Mouse (Mus musculus) right cerebral cortex, postnatal 25 days (tissue): ENCODE measurements around the gene H2-Eb2.
"Not testable (repeated sequence)": the region's sequence is repeated elsewhere in the genome, so short reads cannot be mapped to it uniquely, and the experiment has no call there.

ENCODE experiments used
- DNase-seq: peaks from one replicate; pipeline ENCODE4 v3.0.0; 2022

Gene H2-Eb2

DNA sequence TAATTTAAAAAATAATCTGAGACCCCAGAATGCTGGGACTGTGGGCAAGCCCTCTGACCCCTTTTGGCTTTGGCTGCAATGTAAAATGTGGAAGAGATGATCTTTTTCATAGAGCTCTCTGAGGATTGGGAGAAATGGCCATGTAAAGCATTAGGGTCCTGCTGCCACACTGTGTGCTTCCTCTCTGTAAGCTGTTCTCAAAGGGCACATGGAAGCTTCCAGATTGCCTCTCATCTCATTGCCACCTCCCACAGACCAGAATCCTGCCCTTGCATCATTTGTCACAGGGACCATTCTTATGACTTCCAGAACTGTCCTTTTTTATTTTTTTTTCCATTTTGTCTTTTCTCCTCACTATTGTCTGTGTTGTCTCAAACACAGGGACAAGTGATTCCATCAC is 18.2 kb upstream of the H2-Eb2 start:
- no peak for DNase-seq

DNA sequence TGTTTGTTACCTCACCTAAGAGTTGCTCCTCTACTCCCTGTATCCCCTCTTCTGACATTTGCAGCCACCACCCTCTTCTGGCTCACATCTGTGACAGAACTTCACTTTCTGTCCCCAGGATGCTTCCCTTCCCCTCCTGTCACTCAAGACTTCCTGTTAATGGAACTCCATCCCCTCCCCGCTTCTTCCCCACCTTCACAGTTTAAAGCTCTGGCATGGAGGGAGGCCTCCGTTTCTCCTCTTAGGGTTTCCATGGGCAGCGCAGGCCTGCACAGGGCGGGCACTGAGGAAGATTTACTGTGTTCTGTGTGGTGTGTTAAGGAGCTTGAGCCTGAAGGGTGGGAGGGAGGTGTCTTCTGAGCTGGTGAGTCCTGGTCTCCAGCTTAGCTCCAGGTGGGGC is 17.3 kb upstream of the H2-Eb2 start:
- DNase-seq, result no peak

DNA sequence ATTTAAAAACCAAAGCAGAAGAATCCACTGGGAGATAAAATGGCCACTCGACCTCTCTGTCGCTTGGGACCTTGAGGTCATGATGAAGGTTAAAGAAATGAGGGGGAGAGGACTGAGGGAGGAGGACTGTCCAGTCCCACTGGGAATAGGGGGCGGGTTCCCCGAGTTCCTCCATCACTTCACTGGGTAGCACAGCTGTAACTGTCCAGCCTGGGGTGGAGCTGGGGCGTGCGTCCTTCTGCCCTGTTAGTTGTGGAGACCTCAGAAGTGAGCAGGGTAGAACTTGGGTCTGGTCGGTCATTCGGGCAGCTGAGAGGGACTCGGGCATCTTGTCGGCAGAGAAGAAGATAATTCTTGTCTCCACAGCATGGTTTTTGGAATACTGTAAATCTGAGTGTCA is 16.2 kb upstream of the H2-Eb2 start:
- DNase-seq, result no peak

DNA sequence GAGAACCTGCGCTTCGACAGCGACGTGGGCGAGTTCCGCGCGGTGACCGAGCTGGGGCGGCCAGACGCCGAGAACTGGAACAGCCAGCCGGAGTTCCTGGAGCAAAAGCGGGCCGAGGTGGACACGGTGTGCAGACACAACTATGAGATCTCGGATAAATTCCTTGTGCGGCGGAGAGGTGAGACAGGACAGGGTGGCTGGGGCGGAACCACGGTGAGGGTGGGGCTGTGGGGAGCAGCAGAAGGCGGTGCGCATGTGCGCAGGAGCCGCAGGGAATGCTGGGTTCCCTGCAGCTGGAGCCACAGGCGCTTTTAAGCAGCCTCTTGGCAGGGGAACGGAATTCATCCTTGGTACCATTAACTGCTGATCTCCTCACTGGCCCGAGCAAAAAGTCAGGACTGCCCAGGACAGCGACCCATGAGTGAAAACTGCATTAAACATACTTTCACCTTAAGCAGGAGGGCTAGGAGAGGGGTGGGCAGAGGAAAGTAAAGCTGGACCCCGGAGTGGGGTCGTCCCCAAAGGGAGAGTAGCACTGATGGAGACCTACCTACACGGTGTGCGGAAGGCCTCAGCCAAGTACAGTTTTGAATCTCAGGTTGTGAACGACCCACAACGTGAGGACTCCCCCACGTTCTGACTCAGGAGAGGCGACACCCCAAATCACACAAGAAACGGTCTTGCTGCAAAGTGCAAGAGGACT is 15.6 kb upstream of the H2-Eb2 start:
- DNase-seq, result peak; percentile 78

DNA sequence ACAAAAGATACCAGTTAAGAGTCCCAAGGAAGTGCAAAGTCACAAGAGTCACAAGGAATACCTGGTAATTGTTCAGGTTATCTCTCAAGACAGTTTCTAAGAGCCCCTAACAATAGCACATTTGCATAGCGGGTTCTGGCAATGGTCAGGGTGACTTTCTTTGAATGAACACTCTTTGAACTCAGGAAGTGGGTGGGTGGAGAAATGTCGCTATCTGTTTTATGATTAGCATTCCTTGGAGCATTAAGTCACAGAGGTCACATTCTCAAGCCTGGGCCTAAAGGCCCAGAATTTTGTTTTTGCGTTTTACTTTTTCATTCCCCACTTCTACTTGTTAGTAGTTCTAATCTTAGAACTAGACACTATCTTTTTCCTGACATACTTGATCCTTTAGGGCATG is 14.9 kb upstream of the H2-Eb2 start:
- not testable (repeated sequence) for DNase-seq

DNA sequence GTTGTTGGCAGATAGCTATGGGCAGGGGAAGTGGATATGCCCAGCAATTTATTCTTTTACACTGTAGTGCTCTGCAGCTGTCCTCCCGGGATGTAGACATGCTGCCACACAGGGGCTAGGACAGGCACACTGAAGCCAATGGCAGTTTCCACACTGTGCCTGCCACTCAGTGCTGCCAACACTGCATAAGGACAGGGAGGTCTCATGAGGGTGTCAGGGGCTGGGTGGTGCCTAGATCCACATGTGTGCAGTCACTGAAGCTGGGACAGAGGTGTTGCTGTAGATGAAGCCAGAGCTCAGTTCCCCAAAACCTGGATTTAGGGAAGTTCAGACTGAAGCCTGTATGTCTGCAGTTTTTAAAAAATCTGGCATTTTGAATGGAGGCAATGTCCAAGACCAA is 13.3 kb upstream of the H2-Eb2 start:
- no peak for DNase-seq

DNA sequence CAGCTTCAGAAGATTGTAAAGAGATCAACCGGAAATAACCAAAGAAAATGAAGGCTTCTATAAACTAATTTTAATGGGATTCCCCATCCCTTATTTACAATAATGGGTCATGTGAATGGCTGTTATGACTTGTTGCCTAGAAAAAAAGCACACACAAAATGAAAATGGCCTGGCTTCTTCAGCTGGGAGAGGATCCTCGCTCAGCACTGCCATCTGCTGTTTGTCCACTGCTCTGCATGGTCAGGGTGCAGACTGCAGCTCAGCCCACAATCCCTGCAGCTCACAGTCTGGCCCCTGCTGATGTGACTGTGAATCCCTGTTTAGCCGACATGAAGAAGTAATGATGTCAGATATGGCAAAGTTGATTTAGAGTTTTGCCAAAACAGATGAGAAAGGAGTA is 12.1 kb upstream of the H2-Eb2 start:
- DNase-seq, result peak; percentile 64

DNA sequence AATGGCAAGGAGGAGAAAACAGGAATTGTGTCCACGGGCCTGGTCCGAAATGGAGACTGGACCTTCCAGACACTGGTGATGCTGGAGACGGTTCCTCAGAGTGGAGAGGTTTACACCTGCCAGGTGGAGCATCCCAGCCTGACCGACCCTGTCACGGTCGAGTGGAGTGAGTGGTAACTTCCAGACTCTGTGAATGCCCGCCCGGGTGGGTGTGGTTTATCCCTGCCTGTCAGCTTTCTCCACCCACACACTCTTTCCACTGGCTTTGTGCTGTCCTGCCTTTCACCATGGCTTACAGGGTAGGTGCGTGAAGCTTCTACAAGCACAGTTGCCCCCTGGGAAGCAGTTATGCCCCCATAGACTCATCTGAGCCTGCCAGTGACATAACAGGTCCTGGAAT is 11.2 kb upstream of the H2-Eb2 start:
- DNase-seq, result no peak

DNA sequence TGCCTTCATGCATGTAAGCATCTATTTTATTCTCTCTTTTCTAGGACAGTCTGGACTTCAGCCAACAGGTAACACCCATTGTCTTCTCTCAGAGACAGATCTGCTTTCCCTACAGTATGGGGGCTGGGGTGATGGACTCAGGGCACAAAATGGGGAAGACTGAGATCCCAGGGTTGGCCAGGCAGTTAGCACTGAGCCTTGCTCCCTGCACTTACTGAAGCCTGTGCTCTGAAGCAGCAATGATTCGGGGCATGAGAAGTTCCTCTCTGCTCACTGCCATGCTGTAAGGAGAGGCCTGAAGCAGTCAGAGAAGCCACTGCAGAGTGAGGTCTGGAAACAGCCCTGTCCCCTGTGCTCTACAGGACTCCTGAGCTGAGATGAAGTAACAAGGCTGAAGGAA is 10.0 kb upstream of the H2-Eb2 start:
- no peak for DNase-seq

DNA sequence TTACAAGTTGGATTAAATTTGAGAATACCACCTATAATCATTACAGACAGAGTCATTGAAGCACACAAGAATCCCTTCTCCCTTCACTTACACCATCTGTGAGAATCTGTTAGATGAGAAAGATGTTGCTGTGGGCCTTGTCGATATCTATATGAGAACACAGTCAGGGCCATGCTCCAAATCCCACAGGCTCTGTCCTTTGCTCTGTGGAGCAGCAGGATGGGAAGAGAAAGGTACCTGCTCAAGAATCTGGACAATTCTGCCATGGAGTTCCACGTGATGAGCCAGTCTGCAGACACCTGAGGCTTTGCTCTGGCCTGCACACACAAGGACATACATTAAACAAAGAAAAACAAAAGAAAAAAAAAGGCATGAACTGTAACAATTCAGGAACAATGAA is 8.8 kb upstream of the H2-Eb2 start:
- DNase-seq, result no peak

DNA sequence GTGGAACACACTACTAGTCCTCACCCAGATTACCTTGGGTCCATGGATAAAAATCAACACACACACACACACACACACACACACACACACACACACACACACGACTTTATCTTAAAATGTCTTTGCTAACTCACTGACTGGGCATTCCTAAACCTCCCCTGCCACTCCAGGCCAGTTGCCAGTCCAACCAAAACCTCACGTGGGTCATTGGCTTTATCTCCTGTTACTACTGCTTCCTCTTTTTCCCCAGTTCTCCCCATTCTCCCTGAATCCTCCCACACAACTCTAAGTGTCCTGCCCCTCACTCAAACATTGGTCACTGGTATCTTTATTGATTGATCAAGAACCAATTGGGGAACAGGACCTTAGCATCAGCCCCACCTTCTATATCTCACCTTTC is 8.2 kb upstream of the H2-Eb2 start:
- DNase-seq, result no peak

DNA sequence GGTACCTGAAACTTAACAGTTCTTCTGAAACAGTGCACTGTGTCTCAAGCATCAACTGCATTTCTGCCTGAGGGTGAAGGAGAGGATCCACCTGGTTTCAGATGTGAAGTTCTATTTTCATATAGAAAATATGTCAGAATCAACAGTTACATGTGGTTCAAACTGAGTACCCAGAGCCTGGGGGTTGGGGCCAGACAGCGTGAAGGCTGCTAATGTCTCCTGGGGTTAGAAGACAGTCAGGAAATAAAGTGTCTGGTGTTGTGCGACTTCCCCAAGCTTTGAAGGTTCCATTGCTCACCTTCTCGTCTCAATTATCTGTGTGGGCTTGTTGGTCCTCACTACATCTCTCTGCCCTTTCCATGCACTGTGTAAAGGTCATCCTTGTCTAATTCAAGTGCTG is 908 bp downstream of the H2-Eb2 start:
- no peak for DNase-seq

DNA sequence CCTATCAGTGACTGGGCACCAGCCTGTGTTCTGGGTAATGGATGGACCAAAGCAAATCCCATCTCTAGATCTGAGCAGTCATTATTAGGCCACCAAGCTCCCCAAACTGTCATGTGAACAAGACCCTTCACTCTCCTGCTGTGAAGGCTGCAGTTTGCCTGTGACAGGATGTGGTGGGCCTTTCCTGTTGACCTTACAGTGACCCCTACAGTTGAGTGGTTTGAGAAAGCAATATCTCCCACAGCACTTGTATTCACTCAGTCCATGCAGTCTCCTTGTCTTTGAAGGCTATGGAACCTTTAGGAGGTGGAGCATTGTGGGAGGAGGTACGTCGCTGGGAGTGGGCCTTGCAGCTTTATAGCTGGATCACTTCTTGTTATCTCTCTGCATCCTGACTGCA is 4.3 kb downstream of the H2-Eb2 start:
- no peak for DNase-seq

DNA sequence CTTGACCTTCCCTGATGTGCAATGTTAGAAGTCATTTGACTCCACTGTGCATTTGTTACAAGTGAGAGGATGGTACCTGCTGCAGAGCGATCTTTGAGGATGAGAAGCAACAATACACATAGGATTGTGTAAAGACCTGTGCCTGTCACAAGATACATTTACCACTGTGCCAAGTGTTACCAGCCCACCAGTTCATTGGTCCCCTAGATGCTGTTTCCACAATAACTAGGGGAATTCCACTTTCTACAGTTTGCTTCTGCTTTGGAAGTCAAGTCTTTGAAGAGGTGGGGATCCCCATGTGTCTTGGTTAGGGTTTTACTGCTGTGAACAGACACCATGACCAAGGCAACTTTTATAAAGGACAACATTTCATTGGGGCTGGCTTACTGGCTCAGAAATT is 5.7 kb downstream of the H2-Eb2 start:
- DNase-seq, result no peak

DNA sequence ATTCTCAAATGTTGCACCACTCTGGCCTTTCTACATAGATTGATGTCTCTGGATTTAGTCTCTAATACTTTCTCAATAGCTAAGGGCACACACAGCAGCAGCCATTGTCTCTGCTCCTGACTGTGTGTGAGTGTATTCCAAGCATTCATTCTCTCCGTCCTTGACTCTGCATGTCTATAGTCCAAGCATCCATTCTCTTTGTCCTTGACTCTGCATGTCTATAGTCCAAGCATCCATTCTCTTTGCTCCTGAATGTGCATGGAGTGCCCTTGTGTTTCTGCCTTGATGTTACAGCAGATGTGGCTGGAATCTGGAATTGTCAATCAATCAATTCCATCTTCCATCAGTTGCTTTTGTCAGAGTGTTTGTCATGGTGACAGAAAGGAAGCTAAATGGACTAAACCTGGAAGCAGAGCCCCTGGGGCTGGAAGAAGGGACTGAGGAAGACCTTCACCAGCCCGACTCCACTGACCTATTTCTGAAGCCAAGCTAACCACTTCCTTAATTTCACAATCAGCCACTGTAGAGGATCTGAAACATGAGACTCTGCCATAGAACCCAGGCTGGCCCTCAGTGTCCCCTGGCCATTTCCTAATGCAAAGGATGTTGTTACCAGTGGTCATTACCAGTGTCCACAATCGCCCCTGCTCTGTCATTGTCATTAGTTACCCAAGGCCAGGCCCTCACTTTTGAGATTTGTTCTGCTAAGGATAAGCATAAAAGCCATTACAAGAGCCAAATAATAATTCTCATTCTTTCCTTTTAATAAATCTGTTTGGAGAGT is 15.3 kb downstream of the H2-Eb2 start:
- DNase-seq, result no peak

DNA sequence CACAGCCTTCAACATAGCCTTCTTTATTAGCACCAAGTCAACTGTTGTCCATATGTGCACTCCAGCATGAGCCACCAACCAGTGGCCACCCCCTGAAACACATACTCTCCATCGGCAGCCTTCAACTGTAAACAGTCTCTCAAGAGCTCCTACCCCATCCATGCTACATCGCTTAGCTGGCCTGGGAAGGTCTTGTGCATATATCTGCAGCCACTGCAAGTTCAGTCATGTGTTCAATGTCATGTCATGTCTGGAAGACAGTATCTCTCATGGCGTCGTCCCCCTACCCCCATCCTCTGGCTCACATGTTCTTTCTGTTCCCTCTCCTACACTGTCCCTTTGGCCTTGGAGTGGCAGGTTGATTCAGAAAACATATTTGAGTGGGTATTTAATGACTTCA is 19.4 kb downstream of the H2-Eb2 start:
- no peak for DNase-seq

DNA sequence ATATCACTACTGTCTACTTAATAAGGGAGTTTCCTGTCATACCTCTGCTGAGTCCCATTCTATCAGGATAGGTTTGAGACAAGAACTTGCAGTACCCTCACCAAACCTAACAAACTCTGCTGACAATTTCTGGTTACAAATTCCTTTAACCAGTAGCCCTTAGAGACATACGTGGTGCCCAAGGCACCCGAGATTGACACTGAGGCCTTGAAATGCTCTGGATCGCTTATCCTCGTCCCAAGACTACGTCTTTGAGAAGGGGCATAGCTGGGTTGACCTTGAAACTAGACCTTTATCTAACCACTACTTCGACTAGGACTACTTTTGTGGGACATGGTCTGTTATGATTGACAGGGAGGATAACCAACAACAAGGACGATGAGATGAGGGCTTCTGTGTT is 20.0 kb downstream of the H2-Eb2 start:
- DNase-seq, result no peak

DNA sequence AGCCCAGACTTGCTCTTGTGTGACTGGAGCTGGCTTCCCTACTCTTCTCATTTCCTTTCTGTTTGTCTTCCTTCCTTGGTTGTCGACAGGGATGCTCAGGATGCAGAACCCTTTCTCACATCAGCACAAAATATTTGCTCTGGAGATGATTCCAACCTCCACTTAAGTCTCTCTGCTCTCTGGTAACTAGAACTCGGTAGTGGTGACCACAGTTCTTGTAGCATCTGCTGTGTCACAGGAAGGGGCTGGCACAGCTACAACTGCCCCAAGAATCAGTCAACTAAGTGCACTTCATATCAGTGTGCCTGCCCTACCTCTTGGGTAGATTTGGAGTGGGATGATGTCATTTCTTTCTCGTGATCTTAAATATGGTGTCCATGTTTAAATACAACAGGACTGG is 20.6 kb downstream of the H2-Eb2 start:
- no peak for DNase-seq

DNA sequence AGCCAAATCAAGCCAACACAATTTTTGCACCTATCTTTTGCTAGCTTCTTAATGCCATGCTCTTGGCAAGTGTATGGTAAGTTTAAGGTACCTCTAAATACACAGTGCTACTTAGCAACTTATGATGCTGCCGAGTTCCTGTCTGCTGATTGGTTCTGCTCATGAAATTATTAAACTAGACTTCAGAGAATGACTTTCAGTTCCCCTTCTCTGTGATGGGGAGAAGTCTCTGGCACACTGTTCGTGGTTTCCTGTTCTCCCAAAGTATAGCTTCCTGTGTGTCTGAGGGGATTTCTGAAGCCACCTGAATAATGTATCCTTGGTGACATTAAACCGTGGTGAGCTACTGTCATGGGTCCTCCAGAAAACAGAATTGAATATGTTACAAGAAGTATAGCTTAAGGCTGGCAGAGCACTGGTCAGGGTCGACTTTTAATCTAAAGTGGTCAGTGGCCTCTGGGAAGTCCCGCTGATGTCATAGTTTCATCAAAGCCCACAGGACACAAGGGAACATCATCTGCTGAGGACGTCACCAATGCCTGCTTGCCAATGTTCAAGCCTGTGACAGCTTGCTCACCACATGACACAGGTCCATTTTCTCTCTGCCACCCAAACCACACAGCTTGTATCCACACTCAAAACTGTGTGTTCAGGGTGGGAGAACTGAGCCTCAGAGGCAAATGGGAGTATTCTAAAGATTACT is 22.3 kb downstream of the H2-Eb2 start:
- DNase-seq, result peak; percentile 20

DNA sequence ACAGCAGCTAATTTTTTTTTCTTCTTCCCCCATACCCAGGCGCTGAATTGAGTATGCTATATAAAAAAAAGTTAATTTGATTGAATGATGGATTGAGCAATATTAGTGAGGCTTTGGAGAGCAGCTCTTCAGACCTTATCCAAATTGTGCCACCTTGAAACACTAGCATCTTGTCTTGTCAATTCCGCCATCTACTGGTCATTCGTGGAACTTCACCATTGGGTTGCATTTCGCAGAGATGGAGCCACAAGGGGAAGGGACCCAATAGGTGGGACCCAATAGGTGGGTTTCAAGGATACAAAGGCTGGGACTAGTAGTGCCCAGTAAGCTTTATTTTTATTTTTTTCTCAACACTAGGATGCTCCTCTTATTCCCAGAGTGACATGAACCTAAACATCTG is 24.0 kb downstream of the H2-Eb2 start:
- peak; percentile 55 for DNase-seq

DNA sequence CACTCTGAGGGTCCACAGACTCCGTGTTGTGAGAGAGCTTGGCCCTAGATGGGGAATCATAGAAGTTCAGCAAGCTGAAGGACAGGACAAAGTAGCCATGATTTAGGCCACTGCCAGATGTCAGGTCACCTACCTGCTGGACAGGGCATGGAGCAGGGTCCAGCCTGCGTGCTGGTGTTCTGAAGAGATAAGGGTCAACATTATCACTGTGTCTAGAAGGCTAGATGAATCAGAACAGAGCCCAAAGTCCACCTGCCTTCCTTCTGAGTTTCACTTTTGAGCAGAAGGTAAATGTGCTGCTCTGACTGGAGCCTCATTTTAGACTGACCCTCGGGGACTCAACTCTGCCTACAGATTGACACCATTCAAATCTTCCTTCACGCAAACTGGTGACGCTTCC is 29.1 kb downstream of the H2-Eb2 start, which contains the start of gene Btnl2:
TSS of gene Btnl2 (plus strand) at position 284 of the 400 bp plus-strand sequence.
- no peak for DNase-seq

DNA sequence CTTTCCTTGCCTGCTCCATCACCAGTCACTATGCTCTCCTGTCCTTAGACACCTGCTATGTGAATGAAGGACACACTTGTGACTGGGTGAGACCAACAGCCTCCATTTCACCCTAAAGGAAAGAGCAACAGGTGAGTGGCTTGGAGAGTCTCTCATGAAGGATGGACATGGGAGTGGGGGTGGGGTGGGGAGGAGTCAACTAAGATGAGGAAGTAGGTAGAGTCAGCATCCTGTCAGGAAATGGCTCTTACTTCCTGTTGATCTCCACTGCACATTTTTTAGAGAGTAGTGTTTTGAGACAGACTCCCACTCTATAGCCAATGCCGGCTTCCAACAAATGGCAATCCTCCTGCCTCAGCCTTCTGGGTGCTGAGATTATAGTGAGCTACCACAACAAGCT is 29.5 kb downstream of the H2-Eb2 start:
- DNase-seq, result no peak

DNA sequence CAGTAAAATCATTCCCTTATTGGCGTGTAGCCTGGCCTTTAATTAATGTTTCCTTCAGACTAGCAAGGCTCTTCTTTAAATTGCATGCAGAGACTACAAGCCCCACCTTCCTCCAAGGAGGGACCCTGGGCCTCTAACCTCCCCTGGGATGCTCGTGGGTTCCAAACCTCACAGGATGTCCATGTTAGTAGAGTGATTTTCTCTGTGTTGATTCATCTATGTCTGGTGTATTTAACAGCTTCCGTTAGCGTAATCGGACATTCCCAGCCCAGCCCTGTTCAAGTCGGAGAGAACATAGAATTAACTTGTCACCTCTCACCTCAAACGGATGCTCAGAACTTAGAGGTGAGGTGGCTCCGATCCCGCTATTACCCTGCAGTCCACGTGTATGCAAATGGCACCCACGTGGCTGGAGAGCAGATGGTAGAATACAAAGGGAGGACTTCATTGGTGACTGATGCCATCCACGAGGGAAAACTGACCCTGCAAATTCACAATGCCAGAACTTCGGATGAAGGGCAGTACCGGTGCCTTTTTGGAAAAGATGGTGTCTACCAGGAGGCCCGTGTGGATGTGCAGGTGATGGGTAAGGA is 37.6 kb downstream of the H2-Eb2 start:
- no peak for DNase-seq
